Mouse (Mus musculus): ENCODE results near the gene Glrx2. TPM values are rescaled to one million over a fixed set of nuclear protein-coding genes. Genes with fewer than 3 reads are reported as not detected.
A peak's percentile ranks its signal among the peaks of the same experiment; 100 is the strongest.
"Not testable (repeated sequence)": the region's sequence is repeated elsewhere in the genome, so short reads cannot be mapped to it uniquely, and the experiment has no call there.

Glrx2 gene
- polyA plus RNA-seq (2016; fragmentation: Nextera tagmentation; extraction: Ambion mirVana), result 136 and 138 TPM in 2 replicates

- not testable (repeated sequence) for H3K27me3 ChIP-seq (replicated peaks); H3K27ac ChIP-seq; H3K9ac ChIP-seq; H3K4me1 ChIP-seq; H3K36me3 ChIP-seq; H3K4me2 ChIP-seq (replicated peaks); H3K9me3 ChIP-seq; H3K4me3 ChIP-seq; ATAC-seq (ENCODE audit: low FRiP score, low read depth)
- no CpG with 5 or more reads among the region's 2 CpGs for WGBS
Measured at GRCm38 (mm10) chr1:143716038-143716437, at the start of gene Glrx2. Glrx2 (plus strand) TSS chr1:143716338.

DNA sequence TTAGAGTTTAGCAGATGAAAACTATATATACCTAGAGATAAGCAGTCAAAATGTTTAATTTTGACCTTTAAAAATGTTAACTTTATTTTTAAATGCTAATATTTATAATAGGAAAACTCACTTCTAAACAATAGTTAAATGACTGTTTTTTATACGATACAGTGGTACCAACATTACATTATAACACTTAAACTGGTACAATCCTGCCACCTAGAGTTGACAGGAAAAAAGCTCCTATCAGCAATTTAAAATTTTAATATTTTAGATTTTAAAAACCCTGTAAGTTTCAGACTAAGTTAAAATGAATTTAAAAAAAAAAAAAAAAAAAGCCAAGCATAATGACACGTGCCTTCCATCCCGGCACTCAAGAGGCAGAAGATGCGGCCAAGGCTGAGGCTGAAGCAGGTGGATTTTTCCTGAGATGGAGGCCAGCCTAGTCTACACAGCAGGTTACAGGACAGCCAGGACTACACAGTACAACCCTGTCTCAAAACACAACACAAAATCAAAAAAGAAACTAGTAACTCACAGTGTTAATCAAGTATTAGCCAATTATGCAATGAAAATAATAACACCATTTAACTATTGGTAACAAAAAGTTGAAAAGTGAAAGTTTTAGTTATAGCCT, 40.3 kb upstream of the Glrx2 start:
- 92% methylated on average over 4 of the region's 4 CpGs for WGBS
- no peak overlapping the region for H3K4me2 ChIP-seq (replicated peaks)
- H3K9ac ChIP-seq, result no peak overlapping the region
- no peak overlapping the region for H3K4me3 ChIP-seq
- no peaks in the 10 kb centered on the region for H3K4me1 ChIP-seq
- no peaks in the 10 kb centered on the region for H3K9me3 ChIP-seq
- H3K27me3 ChIP-seq (replicated peaks), result no peaks in the 10 kb centered on the region
- ATAC-seq (ENCODE audit: low FRiP score, low read depth), result no peak
- H3K27ac ChIP-seq, result no peak overlapping the region
- peaks cover 15% of the 10 kb centered on the region for H3K36me3 ChIP-seq

- Histone ChIP-seq H3K9me3 (no peaks in the 10 kb centered on the region), H3K4me1 (no peaks in the 10 kb centered on the region), H3K4me3 (no peak overlapping the region), H3K27ac (no peak overlapping the region), H3K36me3 (peaks cover 20% of the 10 kb centered on the region), H3K9ac (no peak overlapping the region), H3K27me3 (replicated peaks) (no peaks in the 10 kb centered on the region), H3K4me2 (replicated peaks) (no peak overlapping the region)
- whole genome bisulfite sequencing, result 97% methylated on average over 5 of the region's 5 CpGs
- ATAC-seq (ENCODE audit: low FRiP score, low read depth), result no peak
Measured at GRCm38 (mm10) chr1:143681108-143681507, 35.0 kb upstream of the Glrx2 start.

- Histone ChIP-seq H3K4me1 (no peaks in the 10 kb centered on the region), H3K27me3 (replicated peaks) (no peaks in the 10 kb centered on the region)
- WGBS, result 88% methylated on average over 3 of the region's 3 CpGs
Measured at GRCm38 (mm10) chr1:143684849-143685248, 31.3 kb upstream of the Glrx2 start.

GRCm38 (mm10) chr1:143701736-143702135, 14.4 kb upstream of the Glrx2 start:
- H3K4me1 ChIP-seq, result peaks cover 3% of the 10 kb centered on the region; the same call in 1 of the 2 replicates
- no peaks in the 10 kb centered on the region for H3K27me3 ChIP-seq (replicated peaks)
- H3K36me3 ChIP-seq, result peaks cover 10% of the 10 kb centered on the region
- H3K9me3 ChIP-seq, result no peaks in the 10 kb centered on the region
- ATAC-seq (ENCODE audit: low FRiP score, low read depth), result no peak
- no peak overlapping the region for H3K27ac ChIP-seq
- under 1% methylated on average over 13 of the region's 13 CpGs for WGBS
- H3K9ac ChIP-seq, result peak overlapping the region; percentile 80
- peak overlapping the region; percentile 71 for H3K4me2 ChIP-seq (replicated peaks)
- peak overlapping the region; percentile 81 for H3K4me3 ChIP-seq

More at GRCm38 (mm10) chr1:143684849-143685248, 31.3 kb upstream of the Glrx2 start:
- H3K27ac ChIP-seq, result no peak overlapping the region
- peaks cover 24% of the 10 kb centered on the region for H3K36me3 ChIP-seq
- no peak for ATAC-seq (ENCODE audit: low FRiP score, low read depth)
- H3K9ac ChIP-seq, result no peak overlapping the region
- no peaks in the 10 kb centered on the region for H3K9me3 ChIP-seq
- H3K4me2 ChIP-seq (replicated peaks), result no peak overlapping the region
- no peak overlapping the region for H3K4me3 ChIP-seq

- Histone ChIP-seq H3K9me3 (no peaks in the 10 kb centered on the region), H3K4me3 (peak overlapping the region; percentile 81), H3K27me3 (replicated peaks) (no peaks in the 10 kb centered on the region), H3K4me2 (replicated peaks) (peak overlapping the region; percentile 71), H3K27ac (peak overlapping the region; percentile 86), H3K4me1 (peaks cover 3% of the 10 kb centered on the region; the same call in 1 of the 2 replicates), H3K36me3 (peaks cover 6% of the 10 kb centered on the region), H3K9ac (peak overlapping the region; percentile 80)
- WGBS, result under 1% methylated on average over 38 of the region's 48 CpGs
- peak; percentile 78 for ATAC-seq (ENCODE audit: low FRiP score, low read depth)
Measured at GRCm38 (mm10) chr1:143702141-143702740, 13.9 kb upstream of the Glrx2 start.

GRCm38 (mm10) chr1:143702741-143703262, 13.3 kb upstream of the Glrx2 start, which contains the start of gene Cdc73:
Cdc73 (minus strand) TSS chr1:143702893.
- peaks cover 4% of the 10 kb centered on the region for H3K36me3 ChIP-seq
- under 1% methylated on average over 55 of the region's 74 CpGs for WGBS
- peak within 1 kb of the TSS; percentile 71 for H3K4me2 ChIP-seq (replicated peaks)
- peak; percentile 100 for ATAC-seq (ENCODE audit: low FRiP score, low read depth)
- H3K27me3 ChIP-seq (replicated peaks), result no peaks in the 10 kb centered on the region
- peak within 1 kb of the TSS; percentile 80 for H3K9ac ChIP-seq
- H3K4me1 ChIP-seq, result peaks cover 3% of the 10 kb centered on the region; the same call in 1 of the 2 replicates
- no peaks in the 10 kb centered on the region for H3K9me3 ChIP-seq
- peak within 1 kb of the TSS; percentile 86 for H3K27ac ChIP-seq
- peak within 1 kb of the TSS; percentile 81 for H3K4me3 ChIP-seq

DNA sequence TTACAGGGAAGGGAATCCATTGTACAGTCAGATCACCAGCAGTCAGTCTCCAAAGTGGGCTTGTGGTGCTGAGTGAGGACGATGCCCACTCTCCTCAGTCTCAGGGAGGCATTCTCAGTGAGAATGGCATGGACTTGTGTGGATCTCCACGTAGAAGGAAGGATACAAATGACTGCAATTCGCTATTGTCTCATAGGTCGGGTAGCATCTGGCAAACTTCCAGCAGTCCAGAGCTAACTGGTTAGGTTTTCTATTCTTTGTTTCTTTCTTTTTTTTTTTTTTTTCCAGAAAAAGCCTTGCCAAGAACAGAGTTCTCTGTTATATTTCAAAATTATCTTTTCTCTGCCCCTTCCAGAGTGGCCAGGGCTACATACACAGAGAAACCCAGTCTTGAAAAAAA, 9.1 kb upstream of the Glrx2 start:
- Histone ChIP-seq H3K9me3 (no peaks in the 10 kb centered on the region), H3K4me2 (replicated peaks) (no peak overlapping the region), H3K4me3 (no peak overlapping the region), H3K9ac (no peak overlapping the region), H3K4me1 (no peaks in the 10 kb centered on the region; the same call in 1 of the 2 replicates), H3K36me3 (no peaks in the 10 kb centered on the region), H3K27ac (no peak overlapping the region), H3K27me3 (replicated peaks) (no peaks in the 10 kb centered on the region)
- 55% methylated on average over 4 of the region's 4 CpGs for WGBS
- ATAC-seq (ENCODE audit: low FRiP score, low read depth), result no peak

DNA sequence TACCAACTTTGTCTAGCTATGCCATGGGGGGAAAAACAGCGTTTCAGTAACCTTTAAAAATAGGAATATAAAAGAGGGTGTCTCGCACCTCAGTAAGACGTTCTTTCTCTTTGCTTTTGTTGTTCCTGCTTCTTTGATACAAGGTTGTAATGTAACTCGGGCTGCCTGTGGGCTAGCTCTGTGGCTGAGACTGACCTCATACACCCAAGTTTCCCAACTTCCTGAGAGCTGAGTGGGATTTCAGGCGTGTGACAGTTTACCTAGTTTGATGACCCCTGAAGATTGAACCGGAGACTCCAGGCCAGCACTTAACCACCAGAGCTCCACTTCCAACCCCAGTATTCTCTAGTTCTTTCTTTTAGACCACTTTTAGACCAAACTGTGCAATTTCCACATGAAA, 7.8 kb upstream of the Glrx2 start:
- no peak overlapping the region for H3K27ac ChIP-seq
- no peaks in the 10 kb centered on the region for H3K9me3 ChIP-seq
- WGBS, result 74% methylated on average over 6 of the region's 6 CpGs
- H3K36me3 ChIP-seq, result no peaks in the 10 kb centered on the region
- H3K4me2 ChIP-seq (replicated peaks), result no peak overlapping the region
- no peaks in the 10 kb centered on the region; the same call in 1 of the 2 replicates for H3K4me1 ChIP-seq
- H3K4me3 ChIP-seq, result no peak overlapping the region
- no peak overlapping the region for H3K9ac ChIP-seq
- ATAC-seq (ENCODE audit: low FRiP score, low read depth), result no peak
- H3K27me3 ChIP-seq (replicated peaks), result no peaks in the 10 kb centered on the region

GRCm38 (mm10) chr1:143709966-143710626, 6.0 kb upstream of the Glrx2 start:
- peak; percentile 66; the same call in 1 of the 2 replicates for ATAC-seq (ENCODE audit: low FRiP score, low read depth)

GRCm38 (mm10) chr1:143710627-143710976, 5.5 kb upstream of the Glrx2 start:
- Histone ChIP-seq H3K27me3 (replicated peaks) (no peaks in the 10 kb centered on the region), H3K4me1 (no peaks in the 10 kb centered on the region), H3K9me3 (no peaks in the 10 kb centered on the region), H3K36me3 (no peaks in the 10 kb centered on the region), H3K27ac (0 out of 2 replicates have a peak overlapping the region, but pooled peaks have one; percentile 26), H3K4me3 (no peak overlapping the region), H3K4me2 (replicated peaks) (no peak overlapping the region), H3K9ac (no peak overlapping the region)
- 85% methylated on average over 5 of the region's 5 CpGs for WGBS
- no peak for ATAC-seq (ENCODE audit: low FRiP score, low read depth)

More at GRCm38 (mm10) chr1:143709966-143710626, 6.0 kb upstream of the Glrx2 start:
- H3K4me3 ChIP-seq, result no peak overlapping the region
- no peaks in the 10 kb centered on the region for H3K9me3 ChIP-seq
- H3K4me1 ChIP-seq, result no peaks in the 10 kb centered on the region
- no peaks in the 10 kb centered on the region for H3K36me3 ChIP-seq
- H3K4me2 ChIP-seq (replicated peaks), result no peak overlapping the region
- H3K27me3 ChIP-seq (replicated peaks), result no peaks in the 10 kb centered on the region
- 63% methylated on average over 7 of the region's 7 CpGs for WGBS
- H3K9ac ChIP-seq, result no peak overlapping the region
- 0 out of 2 replicates have a peak overlapping the region, but pooled peaks have one; percentile 26 for H3K27ac ChIP-seq

GRCm38 (mm10) chr1:143724456-143725064, 8.4 kb downstream of the Glrx2 start:
- Histone ChIP-seq H3K27me3 (replicated peaks) (no peaks in the 10 kb centered on the region), H3K4me3 (no peak overlapping the region), H3K4me1 (no peaks in the 10 kb centered on the region), H3K9me3 (no peaks in the 10 kb centered on the region), H3K9ac (no peak overlapping the region), H3K36me3 (no peaks in the 10 kb centered on the region), H3K4me2 (replicated peaks) (no peak overlapping the region), H3K27ac (no peak overlapping the region)
- no peak for ATAC-seq (ENCODE audit: low FRiP score, low read depth)
- WGBS, result 86% methylated on average over 5 of the region's 5 CpGs

All from neural tube, embryonic 12.5 days (tissue).